Mouse (Mus musculus): ENCODE measurements around the gene Mmp9.

GRCm38 (mm10) chr2:164912151-164912550 is 28.4 kb upstream of the Mmp9 start:
- TF ChIP-seq POLR2A (IDR thresholded peaks at IDR 0.05; ENCODE audit: insufficient read depth, low read length) (no peak), CTCF (IDR thresholded peaks at IDR 0.05; ENCODE audit: low read depth, low read length) (no peak)

Data from ES-Bruce4 (cell line).